Mouse (Mus musculus) stomach, embryonic 14.5 days (tissue): Measurements from ENCODE around the gene Cog1. TPM values are rescaled to one million over a fixed set of nuclear protein-coding genes. Genes with fewer than 3 reads are reported as not detected.

Source experiments
- ATAC-seq: fragments of 200-750 bp; cut with Nextera tagmentation; 2 replicates; pipeline ENCODE4 v1.8.0; 2017; ENCODE audit warnings: low read depth, moderate TSS enrichment; ENCODE audit not compliant: insufficient number of reproducible peaks, insufficient read depth, low FRiP score
- H3K27ac ChIP-seq: fragments of 300-500 bp; sonication (generic); 2 replicates; pipeline ENCODE4 v1.5.1; 2014; ENCODE audit warnings: mild to moderate bottlenecking, low read length, moderate library complexity, mixed read lengths
- H3K27me3 ChIP-seq: fragments of 300-500 bp; sonication (generic); 2 replicates; pipeline ENCODE4 v1.6.1; 2014; ENCODE audit warnings: low read length, control low read depth, mixed read lengths; ENCODE audit not compliant: control insufficient read depth, insufficient read depth
- H3K36me3 ChIP-seq: fragments of 300-500 bp; sonication (generic); 2 replicates; pipeline ENCODE4 v1.6.1; 2014; ENCODE audit warnings: mild to moderate bottlenecking, control low read depth, low read length, moderate library complexity, mixed read lengths; ENCODE audit not compliant: control insufficient read depth, insufficient read depth
- H3K4me1 ChIP-seq: fragments of 300-500 bp; sonication (generic); 2 replicates; pipeline ENCODE4 v1.6.1; 2014; ENCODE audit warnings: low read length, control low read depth, mixed read lengths; ENCODE audit not compliant: control insufficient read depth, insufficient read depth
- H3K4me2 ChIP-seq: fragments of 300-500 bp; sonication (generic); replicated peaks from 2 replicates; pipeline ENCODE4 v1.6.1; 2014; ENCODE audit warnings: low read depth, low read length, control low read depth
- H3K4me3 ChIP-seq: fragments of 300-500 bp; sonication (generic); 2 replicates; pipeline ENCODE4 v1.5.1; 2014; ENCODE audit warnings: low read depth, low read length, control low read depth
- H3K9ac ChIP-seq: fragments of 300-500 bp; sonication (generic); replicated peaks from 2 replicates; pipeline ENCODE4 v1.6.1; 2014; ENCODE audit warnings: low read depth, mild to moderate bottlenecking, control low read depth, low read length, moderate library complexity, mixed read lengths
- H3K9me3 ChIP-seq: fragments of 300-500 bp; sonication (generic); 2 replicates; pipeline ENCODE4 v1.6.1; 2016; ENCODE audit warnings: low read depth, low read length, control low read depth; ENCODE audit not compliant: control insufficient read depth
- WGBS: fragments of 180-500 bp; shearing (Covaris S2); extraction: QIAGEN DNeasy Blood & Tissue Kit; methylation state at CpG from one replicate; pipeline ENCODE4 v1.1.7; 2014; 5-methylcytosine and 5-hydroxymethylcytosine counted together
- polyA plus RNA-seq: library from polyadenylated mRNA; unstranded; fragments of >200 nt; fragmentation: Nextera tagmentation; extraction: Ambion mirVana; gene quantifications from 2 replicates; pipeline ENCODE4 v1.2.1, GENCODE M21; 2014

The Cog1 gene
- polyA plus RNA-seq, 1 experiment from 2014 or later: 20.7 TPM

GRCm38 (mm10) chr11:113716132-113716531 is 67.2 kb downstream of the Cog1 start:
- H3K27me3 ChIP-seq: no peaks in the 10 kb centered on the region
- no peak overlapping the region for H3K4me2 ChIP-seq
- ATAC-seq: no peak
- H3K4me1 ChIP-seq: no peaks in the 10 kb centered on the region
- no peaks in the 10 kb centered on the region for H3K36me3 ChIP-seq
- no peak overlapping the region for H3K4me3 ChIP-seq
- WGBS: 91% methylated on average over 2 of the region's 2 CpGs
- no peak overlapping the region for H3K27ac ChIP-seq
- H3K9me3 ChIP-seq: no peaks in the 10 kb centered on the region
- no peak overlapping the region for H3K9ac ChIP-seq

Other genes starting within 250 kb of the Cog1 start
- gene Sstr2, start 29.8 kb upstream of the Cog1 start, polyA plus RNA-seq: 0.56 and 2.0 TPM in 2 replicates
- 18.6 and 24.0 TPM in 2 replicates for gene Slc39a11, start 910 bp downstream of the Cog1 start, polyA plus RNA-seq
- 46.8 and 51.2 TPM in 2 replicates for gene Fam104a, start 35.0 kb downstream of the Cog1 start, polyA plus RNA-seq
- 21.3 and 25.4 TPM in 2 replicates for gene D11Wsu47e, start 35.2 kb downstream of the Cog1 start, polyA plus RNA-seq
- gene Cpsf4l, start 60.8 kb downstream of the Cog1 start, polyA plus RNA-seq: 0.49 and 0.52 TPM in 2 replicates
- gene Cdc42ep4, start 102.7 kb downstream of the Cog1 start, polyA plus RNA-seq: 51.5 and 51.6 TPM in 2 replicates